Mouse (Mus musculus) right cerebral cortex, adult 18-20 months (tissue): Measurements from ENCODE around the gene Entpd8.

Source experiments
- DNase-seq: peaks from one replicate; pipeline ENCODE4 v3.0.0; 2022; ENCODE audit warnings: mixed read lengths

Entpd8 gene

GRCm38 (mm10) chr2:25098005-25098615 is 18.0 kb downstream of the Entpd8 start:
- peak; percentile 15 for DNase-seq

DNA sequence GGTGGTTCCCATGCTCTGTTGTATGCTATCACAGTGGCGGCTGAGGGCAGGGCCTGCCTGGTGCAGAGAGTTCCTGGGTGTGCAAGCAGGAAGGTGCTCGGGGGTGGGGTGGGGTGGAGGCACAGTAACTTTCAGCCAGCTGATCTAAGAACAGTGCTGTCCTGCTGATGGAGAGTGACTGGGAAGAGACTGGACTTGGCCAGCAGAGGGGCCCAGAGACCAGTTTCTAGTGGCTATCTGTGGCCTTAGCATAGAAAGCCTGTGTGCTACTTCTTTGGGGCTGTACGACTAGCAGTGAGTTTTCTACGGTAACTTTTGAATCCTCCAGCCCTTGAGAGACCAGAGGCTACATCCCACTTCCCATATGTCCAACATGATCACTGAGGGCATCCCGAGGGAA is 18.9 kb downstream of the Entpd8 start:
- peak; percentile 9 for DNase-seq

DNA sequence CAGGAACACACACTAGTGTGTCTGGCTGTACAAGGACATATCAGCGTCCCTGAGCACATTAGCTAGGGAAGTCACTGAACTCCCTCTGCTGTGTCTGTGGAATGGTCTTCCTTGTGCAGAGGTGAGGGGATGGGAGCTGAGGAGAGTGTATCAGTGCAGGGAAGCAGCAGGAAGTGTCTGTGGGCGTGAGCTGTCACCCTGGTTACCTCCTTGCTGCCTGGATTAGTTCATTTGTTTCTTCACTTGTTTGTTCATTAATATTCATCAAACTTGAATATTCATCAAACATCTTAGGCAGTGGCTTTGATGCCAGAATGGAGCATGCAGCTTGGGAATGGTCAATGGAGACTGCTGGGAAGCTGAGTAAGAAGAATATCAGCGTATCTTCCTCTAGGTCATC is 19.6 kb downstream of the Entpd8 start:
- peak; percentile 6 for DNase-seq

- DNase-seq: no peak
Measured at GRCm38 (mm10) chr2:25104122-25104521, 24.0 kb downstream of the Entpd8 start.

DNA sequence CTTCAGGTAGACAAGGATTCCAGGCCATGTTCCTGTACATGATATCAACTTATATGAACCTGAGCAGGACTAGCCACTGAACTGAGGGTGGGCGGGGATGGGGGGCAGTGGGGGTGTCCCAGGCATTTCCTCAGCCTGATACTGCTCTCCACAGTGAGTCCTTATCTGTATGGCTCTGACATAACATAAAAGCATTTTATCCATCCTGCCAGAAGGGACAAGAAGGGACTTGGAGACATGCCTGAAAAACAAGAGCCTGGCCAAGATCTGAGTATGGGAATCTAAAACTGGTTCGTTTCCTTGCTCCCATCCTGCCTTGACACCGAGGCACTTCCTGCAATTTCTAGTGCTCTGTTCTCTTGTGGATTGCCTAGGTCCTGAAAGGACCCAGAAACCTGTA is 25.9 kb downstream of the Entpd8 start:
- DNase-seq: no peak

- no peak for DNase-seq
Measured at GRCm38 (mm10) chr2:25109487-25109886, 29.4 kb downstream of the Entpd8 start.

- no peak for DNase-seq
Measured at GRCm38 (mm10) chr2:25110505-25111183, 30.5 kb downstream of the Entpd8 start.

- no peak for DNase-seq
Measured at GRCm38 (mm10) chr2:25111184-25111791, 31.2 kb downstream of the Entpd8 start.

GRCm38 (mm10) chr2:25114308-25114707 is 34.2 kb downstream of the Entpd8 start:
- no peak for DNase-seq

GRCm38 (mm10) chr2:25115442-25115841 is 35.3 kb downstream of the Entpd8 start:
- no peak for DNase-seq

DNA sequence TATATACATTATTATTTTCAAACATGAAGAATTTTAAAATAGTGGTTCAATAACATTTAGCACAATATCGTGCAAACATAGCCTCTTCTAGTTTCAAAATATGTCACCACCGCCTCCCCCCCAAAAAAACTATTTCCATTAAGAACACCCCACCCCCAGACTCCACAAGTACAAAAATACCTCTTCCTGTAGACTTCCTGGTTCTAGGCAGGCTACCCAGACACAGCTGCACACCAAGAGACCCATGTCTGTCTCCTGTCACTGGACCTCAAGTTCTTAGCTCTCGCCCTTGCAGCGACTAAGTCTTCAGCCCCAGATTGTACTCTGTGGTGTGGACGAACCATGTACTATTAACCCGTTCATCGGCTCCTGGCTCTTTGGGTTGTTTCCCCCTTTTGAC is 40.9 kb downstream of the Entpd8 start:
- DNase-seq: no peak

DNA sequence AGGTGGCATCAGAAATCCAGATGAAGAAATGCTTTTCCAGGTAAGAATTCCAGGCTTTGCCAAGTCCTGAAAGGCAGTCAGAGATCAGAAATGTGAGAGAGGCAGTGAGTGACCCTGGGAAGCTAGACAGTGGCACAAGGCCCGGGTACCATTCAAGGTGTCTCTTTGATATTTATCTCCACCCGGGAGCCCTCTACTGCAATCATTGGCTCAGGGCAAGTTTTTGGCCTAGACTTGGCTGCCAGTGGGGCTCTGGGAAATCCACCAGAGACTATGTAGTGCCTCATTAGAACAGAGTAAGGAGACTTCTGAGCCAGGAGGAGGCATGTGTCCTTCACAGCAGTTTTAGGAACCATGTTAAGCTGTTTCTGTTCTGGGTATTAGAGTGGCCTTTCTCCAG is 42.6 kb downstream of the Entpd8 start:
- no peak for DNase-seq

DNA sequence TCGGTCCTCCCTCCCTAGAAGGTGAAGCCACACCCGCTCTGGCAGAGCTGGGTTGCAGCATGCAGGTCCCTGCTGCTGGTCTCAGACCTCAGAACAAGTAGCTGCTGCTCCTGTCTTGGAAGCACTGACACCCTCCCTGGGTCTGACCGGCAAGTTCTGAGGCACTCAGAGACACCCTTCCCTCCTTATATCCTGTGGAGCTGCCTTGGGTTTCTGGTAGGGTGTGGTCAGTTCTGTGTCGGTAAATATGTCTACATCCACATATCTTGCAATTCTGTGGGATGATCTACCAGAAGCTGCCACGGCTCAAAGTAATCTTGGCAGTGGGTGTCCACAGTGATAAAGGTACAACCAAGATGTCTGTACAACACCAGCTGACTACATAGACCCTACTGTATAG is 43.4 kb downstream of the Entpd8 start:
- DNase-seq: no peak

GRCm38 (mm10) chr2:25124411-25124810 is 44.3 kb downstream of the Entpd8 start:
- DNase-seq: no peak

DNA sequence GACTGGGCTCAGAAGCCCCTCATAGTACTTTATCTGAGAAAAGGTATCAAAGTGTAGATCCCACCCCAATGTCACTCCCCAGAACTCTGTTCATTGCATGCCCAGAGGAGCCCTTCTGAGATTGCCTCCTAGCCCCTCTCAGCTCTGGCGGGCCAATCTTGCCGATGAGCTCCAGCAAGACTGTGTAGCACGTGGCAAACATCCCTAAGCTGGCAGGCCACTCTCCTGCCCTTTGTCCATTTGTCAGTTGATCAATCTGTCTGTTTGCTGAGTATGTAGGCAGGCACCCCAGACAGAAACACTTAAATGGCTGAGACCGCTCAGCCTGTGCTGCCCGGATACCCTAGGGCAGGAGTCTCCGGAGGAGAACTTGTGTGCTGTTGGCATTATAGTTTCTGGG is 45.0 kb downstream of the Entpd8 start:
- DNase-seq: no peak

- DNase-seq: peak; percentile 21
Measured at GRCm38 (mm10) chr2:25126011-25127010, 46.2 kb downstream of the Entpd8 start.

- peak; percentile 16 for DNase-seq
Measured at GRCm38 (mm10) chr2:25127206-25127605, 47.1 kb downstream of the Entpd8 start.

- DNase-seq: no peak
Measured at GRCm38 (mm10) chr2:25128072-25128471, 48.0 kb downstream of the Entpd8 start.

GRCm38 (mm10) chr2:25131601-25132000 is 51.5 kb downstream of the Entpd8 start:
- no peak for DNase-seq
